Mouse (Mus musculus) CH12.LX (cell line): ENCODE measurements around the gene Dnlz. TPM values are rescaled to one million over a fixed set of nuclear protein-coding genes. Genes with fewer than 3 reads are reported as not detected.

Source experiments
- DNase-seq: peaks from one replicate; pipeline ENCODE4 v3.0.0-alpha.2; 2013; ENCODE audit errors: extremely low read depth
- H3K27ac ChIP-seq: 2 replicates; pipeline ENCODE4 v1.5.1; 2012; ENCODE audit warnings: low read depth, mild to moderate bottlenecking, control low read depth, moderate library complexity; ENCODE audit not compliant: insufficient read depth
- H3K27me3 ChIP-seq: replicated peaks from 2 replicates; pipeline ENCODE3; 2012; ENCODE audit warnings: inconsistent platforms
- H3K36me3 ChIP-seq, 2 experiments: replicated peaks in 1 of 2; 2 replicates each; pipeline versions ENCODE3 to v1.6.1; 2012; ENCODE audit warnings: inconsistent platforms in 1 of 2, low read length in 1 of 2, mild to moderate bottlenecking in 1 of 2, mixed read lengths in 1 of 2, moderate library complexity in 1 of 2; ENCODE audit not compliant: control insufficient read depth in 1 of 2, insufficient read depth in 1 of 2
- H3K4me1 ChIP-seq, 2 experiments: 2 replicates each; pipeline ENCODE4 v1.6.1; 2012; ENCODE audit warnings: inconsistent platforms in 1 of 2, moderate library complexity in 1 of 2; ENCODE audit not compliant: insufficient read depth in 2 of 2, control insufficient read depth in 1 of 2
- H3K4me2 ChIP-seq: 2 replicates; pipeline ENCODE4 v1.6.1; 2012; ENCODE audit warnings: low read depth, mild to moderate bottlenecking, control low read depth; ENCODE audit not compliant: poor library complexity, insufficient read depth, severe bottlenecking
- H3K4me3 ChIP-seq, 3 experiments: fragments of 150-350 bp in 1 of 3; sonication (generic) in 1 of 3; replicated peaks in 1 of 3; 2 replicates each; pipeline versions ENCODE3 to v1.5.1; 2011 to 2012; ENCODE audit warnings: low read depth in 2 of 3, low read length in 2 of 3, mild to moderate bottlenecking in 2 of 3, moderate library complexity in 2 of 3, control low read depth in 1 of 3, improper control_type of control experiment in 1 of 3, inconsistent platforms in 1 of 3, mixed read lengths in 1 of 3; ENCODE audit not compliant: poor library complexity in 1 of 3
- H3K79me2 ChIP-seq: replicated peaks from 2 replicates; pipeline ENCODE4 v1.6.1; 2012; ENCODE audit warnings: mild to moderate bottlenecking, moderate library complexity; ENCODE audit not compliant: control insufficient read depth, poor library complexity, insufficient read depth, severe bottlenecking; ENCODE audit errors: extremely low read depth
- H3K9ac ChIP-seq: 2 replicates; pipeline ENCODE4 v1.6.1; 2012; ENCODE audit warnings: low read depth, mild to moderate bottlenecking, control low read depth, moderate library complexity; ENCODE audit not compliant: insufficient read depth
- H3K9me3 ChIP-seq: replicated peaks from 2 replicates; pipeline ENCODE3; 2012; ENCODE audit warnings: low read length, inconsistent platforms, mixed read lengths
- CHD2 ChIP-seq: IDR thresholded peaks from 2 replicates; pipeline ENCODE4 v1.6.1; 2011; ENCODE audit warnings: low read length, improper control_type of control experiment
- CTCF ChIP-seq, 2 experiments: IDR thresholded peaks in 1 of 2; conservative IDR thresholded peaks in 1 of 2; 2 replicates each; pipeline ENCODE4 v1.5.1; 2011 to 2012; ENCODE audit warnings: low read depth in 2 of 2, low read length in 2 of 2, improper control_type of control experiment in 1 of 2, inconsistent platforms in 1 of 2, mild to moderate bottlenecking in 1 of 2, moderate library complexity in 1 of 2
- ELF1 ChIP-seq: IDR thresholded peaks from 2 replicates; pipeline ENCODE4 v1.6.1; 2014; ENCODE audit warnings: low read depth, mild to moderate bottlenecking, inconsistent platforms, low read length, improper control_type of control experiment
- EP300 ChIP-seq: IDR thresholded peaks from 2 replicates; pipeline ENCODE4 v1.6.1; 2011; ENCODE audit warnings: low read length, improper control_type of control experiment
- GABPA ChIP-seq: IDR thresholded peaks from 2 replicates; pipeline ENCODE4 v1.6.1; 2012; ENCODE audit warnings: low read depth, low read length, improper control_type of control experiment, inconsistent platforms; ENCODE audit not compliant: insufficient replicate concordance
- MAX ChIP-seq: IDR thresholded peaks from 2 replicates; pipeline ENCODE4 v1.6.1; 2011; ENCODE audit warnings: low read length, improper control_type of control experiment
- MAZ ChIP-seq: IDR thresholded peaks from 2 replicates; pipeline ENCODE4 v1.6.1; 2012; ENCODE audit warnings: low read depth, mild to moderate bottlenecking, inconsistent platforms, low read length, improper control_type of control experiment, moderate library complexity
- MYC ChIP-seq: IDR thresholded peaks from 2 replicates; pipeline ENCODE4 v1.6.1; 2011; ENCODE audit warnings: low read depth, mild to moderate bottlenecking, improper control_type of control experiment, low read length
- NELFE ChIP-seq: IDR thresholded peaks from 2 replicates; pipeline ENCODE4 v1.6.1; 2011; ENCODE audit warnings: low read depth, low read length, improper control_type of control experiment
- NRF1 ChIP-seq: IDR thresholded peaks from 2 replicates; pipeline ENCODE4 v1.6.1; 2014; ENCODE audit warnings: low read depth, mild to moderate bottlenecking, inconsistent platforms, low read length, improper control_type of control experiment, moderate library complexity
- POLR2AphosphoS2 ChIP-seq: IDR thresholded peaks from 2 replicates; pipeline ENCODE4 v1.6.1; 2011; ENCODE audit warnings: low read depth, low read length, improper control_type of control experiment
- RAD21 ChIP-seq: IDR thresholded peaks from 2 replicates; pipeline ENCODE4 v1.6.1; 2011; ENCODE audit warnings: low read depth, mild to moderate bottlenecking, low read length, improper control_type of control experiment, moderate library complexity
- RCOR1 ChIP-seq: conservative IDR thresholded peaks from 2 replicates; pipeline ENCODE4 v1.6.1; 2012; ENCODE audit warnings: low read depth, mild to moderate bottlenecking, inconsistent platforms, low read length, improper control_type of control experiment
- SMC3 ChIP-seq: IDR thresholded peaks from 2 replicates; pipeline ENCODE4 v1.6.1; 2011; ENCODE audit warnings: low read depth, low read length, improper control_type of control experiment
- USF1 ChIP-seq: IDR thresholded peaks from 2 replicates; pipeline ENCODE4 v1.6.1; 2014; ENCODE audit warnings: low read depth, mild to moderate bottlenecking, inconsistent platforms, low read length, improper control_type of control experiment
- USF2 ChIP-seq: conservative IDR thresholded peaks from 2 replicates; pipeline ENCODE4 v1.6.1; 2011; ENCODE audit warnings: low read depth, low read length, improper control_type of control experiment
- ZC3H11A ChIP-seq: IDR thresholded peaks from 2 replicates; pipeline ENCODE4 v1.6.1; 2012; ENCODE audit warnings: low read depth, mild to moderate bottlenecking, inconsistent platforms, low read length, improper control_type of control experiment
- ZMIZ1 ChIP-seq: IDR thresholded peaks from 2 replicates; pipeline ENCODE4 v1.6.1; 2012; ENCODE audit warnings: low read depth, mild to moderate bottlenecking, inconsistent platforms, low read length, improper control_type of control experiment
- ZNF384 ChIP-seq: IDR thresholded peaks from 2 replicates; pipeline ENCODE4 v1.6.1; 2012; ENCODE audit warnings: low read depth, low read length, improper control_type of control experiment, inconsistent platforms
- dilution Hi-C: fragments of 300-500 bp; cut with MboI; formaldehyde crosslinking; loops from 2 replicates; pipeline ENCODE4 v1.14.3; 2020; ENCODE audit warnings: low sequenced_read_pairs; ENCODE audit not compliant: extremely low pct_unique_long_range_greater_than_20kb, extremely low pct_ligation_motif_present
- in situ Hi-C: fragments of 300-500 bp; cut with MboI; formaldehyde crosslinking; loops from 3 replicates; pipeline ENCODE4 v1.14.3; 2019; ENCODE audit warnings: low sequenced_read_pairs, low pct_ligation_motif_present, low pct_unique_long_range_greater_than_20kb, mixed read lengths
- polyA plus RNA-seq: library from polyadenylated mRNA; unstranded; fragments of >175 nt; gene quantifications from 2 replicates; pipeline ENCODE4 v1.2.1, GENCODE M21; 2012; ENCODE audit warnings: low read depth; ENCODE audit not compliant: insufficient read length
- total RNA-seq, 2 experiments: library from RNA; depleted of rRNA; stranded (reverse); fragments of 300-350 nt in 1 of 2; fragments of >200 nt in 1 of 2; gene quantifications; 2 replicates each; pipeline ENCODE4 v1.2.3; 2012 to 2014

Dnlz gene
- total and polyA plus RNA-seq, 3 experiments: 15.1 to 17.8 (median 17.1) TPM

DNA sequence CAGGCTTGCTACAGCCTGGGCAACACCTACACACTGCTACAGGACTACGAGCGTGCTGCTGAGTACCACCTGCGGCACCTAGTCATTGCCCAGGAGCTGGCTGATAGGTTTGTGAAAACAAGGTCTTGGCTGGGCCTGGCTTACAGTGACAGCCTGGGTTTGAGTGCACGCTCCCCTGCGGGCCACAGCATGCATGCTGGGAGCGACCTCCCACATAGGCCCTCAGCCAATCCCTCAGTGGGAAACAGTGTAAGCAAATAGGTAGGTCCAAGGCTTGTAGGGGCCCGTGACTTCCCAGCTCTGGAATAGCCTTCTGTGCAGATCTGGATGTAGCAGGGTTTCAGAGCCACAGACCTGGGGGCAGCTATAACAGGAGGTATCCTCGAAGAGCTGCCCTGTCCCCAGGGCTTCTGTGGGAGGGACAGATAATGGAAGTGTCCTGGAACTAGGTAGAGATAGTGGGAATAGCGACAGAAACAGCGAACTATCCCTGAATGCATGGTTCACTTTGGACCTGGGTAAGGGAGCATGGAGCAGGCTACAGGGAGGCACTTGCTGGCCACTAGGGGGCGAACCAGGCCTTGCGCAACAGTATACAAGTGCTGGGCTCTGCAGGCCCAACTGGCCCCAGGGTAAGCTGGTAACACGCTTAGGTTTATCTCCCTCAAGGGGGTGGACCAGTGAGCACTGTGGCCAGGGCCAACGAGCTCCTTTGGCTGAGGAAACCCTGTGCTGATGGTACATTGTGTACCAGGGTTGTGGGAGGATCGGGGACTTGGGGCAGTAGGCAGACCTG is 26.3 kb downstream of the Dnlz start:
- in situ Hi-C loops: loop anchor here (5.0 kb wide), 1 partner anchor 237 kb away; no protein-coding TSS in a partner anchor
- Histone ChIP-seq H3K27ac (no peak overlapping the region), H3K4me1 (peaks cover 3 to 40% of the 10 kb centered on the region in 2 experiments), H3K9me3 (no peaks in the 10 kb centered on the region), H3K79me2 (no peaks in the 10 kb centered on the region), H3K9ac (no peak overlapping the region), H3K4me3 (no peak overlapping the region), H3K36me3 (peaks cover 0 to 2% of the 10 kb centered on the region in 2 experiments), H3K27me3 (peaks cover 15% of the 10 kb centered on the region), H3K4me2 (no peak overlapping the region)
- peak; percentile 82 for TF ChIP-seq SMC3
- TF ChIP-seq MYC: 0 out of 2 replicates have a peak, but pooled peaks have one; percentile 57
- TF ChIP-seq RAD21: peak; percentile 86
- TF ChIP-seq NELFE: no peak
- peak; percentile 91 to 92 for TF ChIP-seq CTCF (conservative IDR thresholded peaks at IDR 0.05 in 1 of 2, IDR thresholded peaks at IDR 0.05 in 1 of 2; ENCODE audit: low read depth in 2 of 2, low read length in 2 of 2)
- peak; percentile 19; the same call in 1 of the 2 replicates for TF ChIP-seq ZC3H11A
- no peak for TF ChIP-seq CHD2
- DNase-seq: peak; percentile 82
- dilution Hi-C loops: no loop called here

DNA sequence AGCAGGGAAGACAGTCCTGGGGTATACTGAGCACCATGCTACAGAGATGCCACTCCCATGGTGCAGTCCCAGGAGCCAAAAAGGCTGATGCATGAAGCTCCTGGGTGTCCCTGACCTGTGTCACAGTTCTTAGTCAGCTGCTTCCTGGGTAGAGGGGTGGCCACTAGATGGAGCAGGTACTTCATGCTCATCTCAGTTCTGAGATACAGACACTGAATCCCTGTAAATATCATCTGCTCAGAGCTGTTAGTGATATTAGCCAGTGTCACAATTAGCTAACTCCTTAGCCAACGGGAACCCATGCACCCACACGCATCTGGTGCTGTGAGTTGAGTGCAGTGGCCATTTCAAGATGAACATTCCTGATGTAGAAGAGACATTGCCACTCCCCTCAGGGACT is 27.0 kb downstream of the Dnlz start:
- peaks cover 3 to 34% of the 10 kb centered on the region in 2 experiments for H3K4me1 ChIP-seq
- dilution Hi-C loops (no loop called here), in situ Hi-C loops (loop anchor here (5.0 kb wide), 1 partner anchor 237 kb away; no protein-coding TSS in a partner anchor)
- H3K36me3 ChIP-seq: peaks cover 0 to 2% of the 10 kb centered on the region in 2 experiments
- H3K4me3 ChIP-seq: no peak overlapping the region
- DNase-seq: peak; percentile 58
- no peak overlapping the region for H3K4me2 ChIP-seq
- H3K27me3 ChIP-seq: peaks cover 21% of the 10 kb centered on the region
- H3K27ac ChIP-seq: no peak overlapping the region
- no peaks in the 10 kb centered on the region for H3K79me2 ChIP-seq
- no peaks in the 10 kb centered on the region for H3K9me3 ChIP-seq
- no peak overlapping the region for H3K9ac ChIP-seq
- TF ChIP-seq RAD21 (peak; percentile 75), SMC3 (peak; percentile 63), NRF1 (no peak), CTCF (conservative IDR thresholded peaks at IDR 0.05 in 1 of 2, IDR thresholded peaks at IDR 0.05 in 1 of 2; ENCODE audit: low read depth in 2 of 2, low read length in 2 of 2) (peak; percentile 19 to 76; a peak in 2 of 4 replicates), MAZ (no peak)

DNA sequence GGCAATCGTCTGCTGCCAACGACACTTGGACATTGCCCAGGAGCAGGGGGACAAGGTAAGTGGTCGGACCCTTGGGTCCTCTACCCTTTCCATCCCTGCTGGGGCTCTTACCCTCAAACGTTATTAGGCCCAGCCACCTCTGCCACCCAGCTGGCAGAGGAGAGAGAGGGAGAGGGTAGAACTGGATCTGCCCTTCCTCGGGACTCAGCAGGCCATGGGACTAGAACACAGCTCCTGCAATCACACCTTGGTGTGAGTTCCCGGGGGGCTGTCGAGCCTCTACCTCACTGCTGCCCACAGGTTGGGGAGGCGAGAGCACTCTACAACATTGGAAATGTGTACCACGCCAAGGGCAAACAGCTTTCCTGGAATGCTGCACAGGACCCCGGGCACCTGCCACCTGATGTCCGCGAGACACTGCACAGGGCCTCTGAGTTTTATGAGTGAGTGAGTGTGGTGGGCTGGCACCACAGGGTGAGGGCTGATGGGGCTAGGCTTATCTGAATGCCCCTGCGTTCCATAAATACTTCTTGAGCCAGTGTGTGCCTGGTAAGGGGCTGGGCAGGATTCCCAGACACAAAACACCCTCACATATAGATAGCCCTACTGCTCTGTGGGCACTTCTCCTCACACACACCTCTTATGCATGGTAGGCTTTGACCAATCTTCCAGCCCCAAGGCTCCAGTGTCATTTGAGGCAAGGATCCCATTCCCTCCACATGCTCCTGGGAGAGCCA is 28.2 kb downstream of the Dnlz start:
- no peaks in the 10 kb centered on the region for H3K9me3 ChIP-seq
- H3K4me3 ChIP-seq: no peak overlapping the region
- H3K4me1 ChIP-seq: peaks cover 3 to 27% of the 10 kb centered on the region in 2 experiments
- DNase-seq: no peak
- H3K27me3 ChIP-seq: peaks cover 29% of the 10 kb centered on the region
- H3K36me3 ChIP-seq: peaks cover 0 to 2% of the 10 kb centered on the region in 2 experiments
- in situ Hi-C loops: no loop called here
- no peak overlapping the region for H3K27ac ChIP-seq
- H3K4me2 ChIP-seq: no peak overlapping the region
- H3K79me2 ChIP-seq: no peaks in the 10 kb centered on the region
- no peak overlapping the region for H3K9ac ChIP-seq
- dilution Hi-C loops: no loop called here
- TF ChIP-seq MAX (no peak), ELF1 (no peak), ZMIZ1 (no peak), POLR2AphosphoS2 (no peak), RAD21 (no peak), ZC3H11A (no peak), USF1 (no peak), USF2 (no peak), ZNF384 (no peak), GABPA (no peak), EP300 (no peak), RCOR1 (no peak), CTCF (conservative IDR thresholded peaks at IDR 0.05 in 1 of 2, IDR thresholded peaks at IDR 0.05 in 1 of 2; ENCODE audit: low read depth in 2 of 2, low read length in 2 of 2) (no peak)
- TF ChIP-seq, all 38 proteins: peak for 0
